In the genomic region with DNA sequence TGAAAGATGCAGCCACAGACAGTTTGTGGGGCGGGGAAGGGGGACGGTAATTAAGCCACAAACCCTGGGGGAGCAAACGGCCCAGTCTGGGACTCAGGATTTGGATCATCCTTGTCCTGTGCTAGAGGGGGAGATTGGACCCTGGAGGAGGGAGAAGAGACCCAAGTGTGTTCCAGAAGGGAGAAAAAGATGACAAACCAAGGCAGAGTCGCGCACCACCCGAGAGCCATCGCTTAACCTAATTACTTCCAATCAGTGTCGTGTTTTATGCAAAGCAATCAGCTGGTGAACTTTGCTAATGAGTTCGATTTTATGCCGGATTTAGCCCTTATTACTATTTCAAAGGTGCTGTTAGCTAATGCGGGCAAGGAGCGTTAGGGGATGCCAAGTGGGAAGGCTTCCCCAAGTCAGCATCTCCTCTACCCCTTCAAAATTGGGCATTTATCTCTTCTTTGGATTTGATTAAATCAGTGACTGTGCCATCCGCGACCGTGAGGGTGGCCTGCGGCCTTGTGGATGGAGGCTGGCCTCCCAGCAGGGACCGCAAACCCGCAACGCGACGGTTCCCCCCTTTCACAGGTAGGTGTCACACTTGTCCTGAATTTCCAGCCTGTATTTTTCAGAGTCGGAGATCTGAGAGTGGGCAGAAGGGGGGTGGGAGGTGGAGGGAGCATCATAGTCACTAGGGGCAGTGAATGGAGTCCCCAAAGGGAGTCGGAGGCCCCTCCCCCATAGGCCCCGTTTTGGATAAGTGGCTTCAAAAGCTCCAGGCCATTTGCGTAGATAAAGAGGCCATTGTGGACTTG, we compare ENCODE assay signal across 8 mouse cellular contexts. TPM values are rescaled to one million over a fixed set of nuclear protein-coding genes. Genes with fewer than 3 reads are reported as not detected.
DNase-seq lines count a peak whose midpoint lies in the region; ATAC-seq and TF ChIP-seq lines count a peak whose summit lies in the region.

No protein-coding gene starts in this region.

- peaks cover 49% of the 10 kb centered on the region for H3K27me3 ChIP-seq in heart, embryonic 12.5 days (replicated peaks)
- peaks cover 9% of the 10 kb centered on the region for H3K27me3 ChIP-seq in midbrain, embryonic 11.5 days (ENCODE audit: control insufficient read depth, insufficient read depth, low read length)

- H3K9ac ChIP-seq in heart, embryonic 12.5 days, result peak overlapping the region; percentile 60
- peak overlapping the region; percentile 74 for H3K9ac ChIP-seq in midbrain, embryonic 11.5 days (ENCODE audit: low read length)

- H3K4me2 ChIP-seq in heart, embryonic 12.5 days, result peak overlapping the region; percentile 54
- peak overlapping the region; percentile 81 for H3K4me2 ChIP-seq in midbrain, embryonic 11.5 days

- H3K4me3 ChIP-seq in left cerebral cortex, adult 2 months, result no peak overlapping the region
- H3K4me3 ChIP-seq in heart, embryonic 12.5 days, result peak overlapping the region; percentile 45
- H3K4me3 ChIP-seq in midbrain, embryonic 11.5 days (ENCODE audit: low read depth, low read length), result peak overlapping the region; percentile 56

- intact Hi-C loops in left cerebral cortex, adult 2 months (cut with DNase I), result loop anchor here (5.0 to 10.0 kb wide), 2 partner anchors 361 to 1167 kb away; a partner anchor contains a TSS

- no peaks in the 10 kb centered on the region for H3K36me3 ChIP-seq in heart, embryonic 12.5 days
- H3K36me3 ChIP-seq in midbrain, embryonic 11.5 days (ENCODE audit: control insufficient read depth, insufficient read depth, low read length), result peaks cover 4% of the 10 kb centered on the region; the same call in 1 of the 2 replicates

- H3K27ac ChIP-seq in left cerebral cortex, adult 2 months, result no peak overlapping the region
- H3K27ac ChIP-seq in heart, embryonic 12.5 days (ENCODE audit: poor library complexity, severe bottlenecking), result peak overlapping the region; percentile 41
- peak overlapping the region; percentile 92 for H3K27ac ChIP-seq in midbrain, embryonic 11.5 days (ENCODE audit: low read depth, low read length)

- 13% methylated on average over 25 of the region's 25 CpGs for WGBS in heart, embryonic 12.5 days
- 2% methylated on average over 25 of the region's 25 CpGs for WGBS in midbrain, embryonic 11.5 days

- peak in 1 of 2 experiments; percentile 19 for DNase-seq in left cerebral cortex, adult 2 months (ENCODE audit: extremely low spot score in 1 of 2, low spot score in 2 of 2)
- no peak for DNase-seq in left cerebral cortex, adult 11 months (ENCODE audit: low spot score)
- peak; percentile 43 to 72 for DNase-seq in cerebellum, postnatal 4 days (ENCODE audit: low spot score in 2 of 2)
- peak; percentile 58 for DNase-seq in kidney, postnatal 14 days
- DNase-seq in midbrain, embryonic 11.5 days (ENCODE audit: low spot score, missing footprints), result peak; percentile 99
- peak; percentile 36 for DNase-seq in yolk sac, embryonic 10.5 days (ENCODE audit: low spot score)
- DNase-seq in urinary bladder, postnatal 14 days (ENCODE audit: low spot score), result no peak

- peaks cover 46% of the 10 kb centered on the region for H3K4me1 ChIP-seq in heart, embryonic 12.5 days (replicated peaks)
- H3K4me1 ChIP-seq in midbrain, embryonic 11.5 days (ENCODE audit: control insufficient read depth, insufficient read depth, low read length), result peaks cover 35% of the 10 kb centered on the region

- H3K9me3 ChIP-seq in heart, embryonic 12.5 days (replicated peaks), result no peaks in the 10 kb centered on the region
- H3K9me3 ChIP-seq in midbrain, embryonic 11.5 days (ENCODE audit: control insufficient read depth, low read length), result no peaks in the 10 kb centered on the region

- TF ChIP-seq CTCF in left cerebral cortex, adult 2 months (IDR thresholded peaks at IDR 0.05), result peak; percentile 34

- no peak for ATAC-seq in heart, embryonic 12.5 days (ENCODE audit: insufficient number of reproducible peaks, low FRiP score)
- ATAC-seq in midbrain, embryonic 11.5 days (ENCODE audit: low FRiP score), result peak; percentile 65

RNA-seq across cellular contexts. Expression of a gene that starts 4.3 kb away (rescaled TPM):
- total RNA-seq in left cerebral cortex, adult 2 months (2021), result under 1 TPM in 1 of 2 experiments, not detected in 1; 0.14 TPM
- 14.3 and 16.4 TPM in 2 replicates for polyA plus RNA-seq in heart, embryonic 12.5 days (2016; fragmentation: Nextera tagmentation; extraction: Ambion mirVana)
- polyA plus RNA-seq in midbrain, embryonic 11.5 days (2014; fragmentation: Nextera tagmentation; extraction: Ambion mirVana), result 40.5 and 43.2 TPM in 2 replicates

Comparison
In these comparisons a context has a peak if more than half of its experiments do, and no peak if none do; other contexts are left out.
1. DNase-seq: peak in cerebellum, postnatal 4 days (2 of 2), kidney, postnatal 14 days (single experiment), midbrain, embryonic 11.5 days (single experiment) and yolk sac, embryonic 10.5 days (single experiment); none in left cerebral cortex, adult 11 months (single experiment) and urinary bladder, postnatal 14 days (single experiment).